Mouse (Mus musculus) limb, embryonic 10.5 days (tissue): Measurements from ENCODE around the gene Acox3. TPM values are rescaled to one million over a fixed set of nuclear protein-coding genes. Genes with fewer than 3 reads are reported as not detected.
A peak's percentile ranks its signal among the peaks of the same experiment; 100 is the strongest.
"Not testable (repeated sequence)": the region's sequence is repeated elsewhere in the genome, so short reads cannot be mapped to it uniquely, and the experiment has no call there.

Source experiments
- DNase-seq: peaks from one replicate; pipeline ENCODE4 v3.0.0-alpha.2; 2017; ENCODE audit warnings: low spot score
- H3K27ac ChIP-seq: fragments of 300-500 bp; sonication (generic); 2 replicates; pipeline ENCODE4 v1.5.1; 2016; ENCODE audit warnings: mild to moderate bottlenecking
- H3K27me3 ChIP-seq: fragments of 300-500 bp; sonication (generic); 2 replicates; pipeline ENCODE4 v1.6.1; 2016; ENCODE audit warnings: low read depth, mild to moderate bottlenecking; ENCODE audit not compliant: poor library complexity, severe bottlenecking
- H3K36me3 ChIP-seq: fragments of 300-500 bp; sonication (generic); 2 replicates; pipeline ENCODE4 v1.6.1; 2016; ENCODE audit warnings: mild to moderate bottlenecking, moderate library complexity
- H3K4me1 ChIP-seq: fragments of 300-500 bp; sonication (generic); 2 replicates; pipeline ENCODE4 v1.6.1; 2016
- H3K4me3 ChIP-seq: fragments of 300-500 bp; sonication (generic); 2 replicates; pipeline ENCODE4 v1.5.1; 2016; ENCODE audit warnings: mild to moderate bottlenecking, moderate library complexity
- H3K9me3 ChIP-seq: fragments of 300-500 bp; sonication (generic); replicated peaks from 2 replicates; pipeline ENCODE4 v1.6.1; 2016; ENCODE audit warnings: mild to moderate bottlenecking
- WGBS: fragments of 180-500 bp; shearing (Covaris S2); methylation state at CpG from one replicate; pipeline ENCODE4 v1.1.7; 2016; 5-methylcytosine and 5-hydroxymethylcytosine counted together
- polyA plus RNA-seq: library from polyadenylated mRNA; unstranded; fragments of >200 nt; fragmentation: Nextera tagmentation; extraction: Ambion mirVana; gene quantifications from 2 replicates; pipeline ENCODE4 v1.2.1, GENCODE M21; 2016

Gene Acox3
- polyA plus RNA-seq, 1 experiment from 2014 or later: 11.5 TPM

DNA sequence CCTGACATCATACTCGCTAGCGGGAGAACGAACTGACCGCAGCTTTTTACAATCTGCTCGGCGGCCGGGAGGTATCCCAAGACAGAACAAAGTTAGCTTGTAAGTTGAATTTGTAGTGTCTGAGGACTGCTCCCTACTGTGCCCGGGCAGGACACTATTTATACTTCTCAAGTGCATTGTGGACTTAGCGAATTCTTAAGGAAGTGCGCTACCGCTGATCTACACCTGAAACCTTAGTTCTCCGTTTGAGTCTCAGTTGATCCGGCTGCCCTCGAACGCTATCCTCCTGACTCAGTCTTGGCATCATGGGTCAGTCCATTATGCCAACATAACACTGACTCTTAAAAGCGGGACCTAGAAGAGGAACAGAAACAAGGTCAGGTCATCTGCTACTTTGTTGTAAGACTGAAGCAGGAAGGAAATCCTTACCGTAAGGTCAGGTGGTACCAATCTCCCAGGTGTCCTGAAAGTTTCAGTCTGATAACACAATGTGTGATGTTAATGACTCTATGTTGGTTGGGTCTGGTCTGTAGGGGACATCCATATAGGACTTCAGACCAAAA is 462 bp downstream of the Acox3 start:
- Histone ChIP-seq H3K36me3 (peaks cover 5% of the 10 kb centered on the region; the same call in 1 of the 2 replicates), H3K4me1 (peaks cover 12% of the 10 kb centered on the region), H3K27ac (peak overlapping the region; percentile 67; the same call in 1 of the 2 replicates), H3K27me3 (no peaks in the 10 kb centered on the region), H3K9me3 (no peaks in the 10 kb centered on the region), H3K4me3 (peak overlapping the region; percentile 74)
- WGBS: 6% methylated on average over 17 of the region's 17 CpGs
- DNase-seq: no peak

DNA sequence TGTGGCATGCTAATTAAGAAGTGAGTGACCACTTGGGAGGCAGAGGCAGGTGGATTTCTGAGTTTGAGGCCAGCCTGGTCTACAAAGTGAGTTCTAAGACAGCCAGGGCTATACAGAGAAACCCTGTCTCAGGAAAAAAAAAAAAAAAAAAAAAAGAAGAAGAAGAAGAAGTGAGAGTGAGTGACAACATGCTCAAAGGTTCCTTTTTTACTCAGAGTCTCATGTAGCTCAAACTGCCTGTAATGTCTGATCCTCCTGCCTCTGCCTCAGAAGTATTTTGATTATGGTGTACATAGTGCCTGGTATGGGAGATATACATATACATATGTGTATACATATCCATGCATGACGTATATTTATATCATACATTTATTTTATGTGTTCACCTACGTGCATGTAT is 1.4 kb downstream of the Acox3 start:
- H3K4me3 ChIP-seq, H3K27me3 ChIP-seq, DNase-seq, H3K27ac ChIP-seq, H3K9me3 ChIP-seq: not testable (repeated sequence)
- 93% methylated on average over 2 of the region's 2 CpGs for WGBS
- Histone ChIP-seq H3K36me3 (peaks cover 15% of the 10 kb centered on the region), H3K4me1 (peaks cover 12% of the 10 kb centered on the region)

DNA sequence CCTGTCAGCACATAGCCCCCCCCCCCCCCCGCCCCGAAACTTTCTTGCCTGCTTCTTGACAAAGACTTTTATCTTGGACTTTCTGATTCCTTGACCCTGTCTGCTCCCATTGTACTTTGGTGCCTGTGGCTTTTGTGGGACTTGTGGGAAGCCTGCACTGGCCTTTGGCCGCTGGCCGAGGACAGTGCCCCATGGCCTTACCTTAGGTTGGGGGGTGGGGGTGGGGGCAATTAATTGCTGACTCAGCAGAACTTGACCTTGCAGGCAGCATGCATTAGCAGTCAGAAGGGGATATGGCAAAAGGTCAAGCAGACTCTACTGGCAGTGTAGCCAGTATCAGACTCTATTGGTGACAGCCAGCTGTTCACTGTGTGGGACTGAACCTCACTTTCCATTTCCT is 8.7 kb downstream of the Acox3 start:
- WGBS: 83% methylated on average over 4 of the region's 4 CpGs

DNA sequence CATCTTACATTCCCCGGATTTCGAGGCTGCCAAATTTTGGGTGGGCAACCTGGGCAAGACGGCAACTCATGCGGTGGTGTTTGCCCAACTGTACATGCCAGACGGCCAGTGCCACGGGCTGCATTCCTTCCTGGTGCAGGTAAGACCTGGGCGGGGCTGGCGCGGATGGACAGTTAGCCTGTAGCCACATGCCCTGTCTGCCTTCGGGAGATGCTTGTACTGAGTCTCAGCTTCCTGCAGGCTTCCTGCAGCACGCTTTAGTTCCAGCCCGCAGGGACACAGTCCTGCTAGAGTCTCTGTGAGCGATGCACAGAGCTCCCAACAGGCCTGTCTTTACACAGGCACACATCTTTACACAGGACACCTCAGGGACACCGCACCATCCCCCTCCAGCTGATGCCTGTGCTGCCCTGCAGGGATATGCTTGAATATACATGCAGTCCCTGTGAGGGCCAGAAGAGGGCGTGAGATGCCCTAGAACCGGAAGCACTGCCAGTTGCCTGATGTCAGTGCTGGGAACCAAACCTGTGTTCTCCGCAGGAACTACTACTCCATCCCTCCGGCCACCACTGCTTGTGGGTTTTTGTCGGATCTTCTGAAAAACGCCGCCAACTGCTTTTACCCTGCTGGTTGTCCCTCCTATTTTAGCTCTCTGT is 9.4 kb downstream of the Acox3 start:
- WGBS: 73% methylated on average over 21 of the region's 21 CpGs
- Histone ChIP-seq H3K4me3 (no peak overlapping the region), H3K36me3 (peaks cover 51% of the 10 kb centered on the region)

More for the DNA sequence above, 8.7 kb downstream of the Acox3 start:
- Histone ChIP-seq H3K27me3 (no peaks in the 10 kb centered on the region), H3K36me3 (peaks cover 51% of the 10 kb centered on the region), H3K27ac (no peak overlapping the region), H3K9me3 (no peaks in the 10 kb centered on the region), H3K4me1 (peaks cover 2% of the 10 kb centered on the region; the same call in 1 of the 2 replicates), H3K4me3 (no peak overlapping the region)
- no peak for DNase-seq

DNA sequence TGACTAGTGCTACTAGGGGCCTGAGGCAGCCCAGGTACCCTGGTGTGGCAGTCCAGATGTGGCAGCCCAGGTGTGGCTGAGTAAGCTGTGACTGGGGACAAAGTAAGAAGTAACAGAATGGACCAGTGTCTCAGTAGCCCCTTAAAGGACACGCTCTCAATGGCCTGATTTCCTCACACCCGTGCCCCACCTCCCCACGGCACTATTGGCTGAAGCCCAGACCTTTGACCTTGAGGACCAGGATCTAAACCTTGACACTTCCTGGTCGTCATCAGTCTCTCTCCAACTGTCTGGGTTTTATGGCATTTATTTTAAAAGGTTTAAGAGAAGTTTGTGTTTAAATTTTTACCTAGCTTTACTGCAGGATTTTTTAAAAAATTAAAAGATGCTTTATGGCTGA is 10.0 kb downstream of the Acox3 start:
- H3K4me3 ChIP-seq: no peak overlapping the region
- H3K36me3 ChIP-seq: peaks cover 51% of the 10 kb centered on the region
- DNase-seq: no peak
- no peaks in the 10 kb centered on the region for H3K27me3 ChIP-seq
- H3K27ac ChIP-seq: no peak overlapping the region
- H3K9me3 ChIP-seq: no peaks in the 10 kb centered on the region
- peaks cover 2% of the 10 kb centered on the region; the same call in 1 of the 2 replicates for H3K4me1 ChIP-seq
- 57% methylated on average over 4 of the region's 4 CpGs for WGBS

More for the DNA sequence above, 9.4 kb downstream of the Acox3 start:
- no peaks in the 10 kb centered on the region for H3K27me3 ChIP-seq
- no peak for DNase-seq
- peaks cover 2% of the 10 kb centered on the region; the same call in 1 of the 2 replicates for H3K4me1 ChIP-seq
- no peak overlapping the region for H3K27ac ChIP-seq
- H3K9me3 ChIP-seq: no peaks in the 10 kb centered on the region

DNA sequence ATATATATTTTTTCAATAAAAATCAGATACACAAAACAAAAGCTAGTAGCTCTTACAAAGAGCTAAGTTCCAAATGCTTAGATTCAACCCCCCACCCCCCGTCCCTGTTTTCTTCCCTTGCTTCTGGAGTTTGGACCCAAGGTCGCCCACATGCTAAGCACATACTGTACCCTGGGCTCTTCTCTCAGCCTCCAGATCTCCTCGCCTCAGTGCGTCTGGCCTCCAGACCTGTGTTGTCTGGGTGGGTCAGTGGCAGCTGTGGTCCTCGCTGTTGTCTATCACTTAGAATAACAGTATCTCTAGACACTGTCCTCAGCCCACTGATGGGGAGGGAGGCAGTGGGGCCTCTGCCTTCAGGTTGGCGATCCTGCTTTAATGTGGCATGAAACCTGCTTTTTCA is 10.4 kb downstream of the Acox3 start:
- H3K36me3 ChIP-seq: peaks cover 50% of the 10 kb centered on the region
- H3K9me3 ChIP-seq: no peaks in the 10 kb centered on the region
- H3K4me3 ChIP-seq: no peak overlapping the region
- no peak for DNase-seq
- 88% methylated on average over 6 of the region's 6 CpGs for WGBS
- H3K4me1 ChIP-seq: peaks cover 2% of the 10 kb centered on the region; the same call in 1 of the 2 replicates
- H3K27ac ChIP-seq: no peak overlapping the region
- no peaks in the 10 kb centered on the region for H3K27me3 ChIP-seq

DNA sequence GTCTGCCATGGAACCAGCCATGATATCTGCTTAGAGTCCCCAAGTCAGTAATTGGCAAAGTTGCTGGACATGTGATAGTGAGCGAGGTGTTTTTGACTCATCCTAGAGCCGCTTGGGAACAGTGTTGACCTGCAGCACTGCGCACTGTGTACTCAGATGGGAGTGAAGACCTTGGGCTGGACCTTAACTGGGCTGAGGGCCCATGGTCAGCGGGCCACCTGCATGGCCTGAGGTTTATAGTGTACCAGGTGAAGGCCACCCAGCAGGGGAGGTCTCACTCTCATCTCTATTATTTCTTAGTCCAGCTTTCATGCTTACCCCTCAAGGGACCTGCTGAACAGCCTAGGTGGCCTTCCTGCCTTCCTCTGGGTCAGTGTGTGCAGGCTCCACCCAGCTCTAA is 11.9 kb downstream of the Acox3 start:
- 96% methylated on average over 4 of the region's 4 CpGs for WGBS
- Histone ChIP-seq H3K4me3 (no peak overlapping the region), H3K27me3 (no peaks in the 10 kb centered on the region), H3K36me3 (peaks cover 46% of the 10 kb centered on the region), H3K27ac (no peak overlapping the region), H3K4me1 (peaks cover 2% of the 10 kb centered on the region; the same call in 1 of the 2 replicates), H3K9me3 (no peaks in the 10 kb centered on the region)
- no peak for DNase-seq

DNA sequence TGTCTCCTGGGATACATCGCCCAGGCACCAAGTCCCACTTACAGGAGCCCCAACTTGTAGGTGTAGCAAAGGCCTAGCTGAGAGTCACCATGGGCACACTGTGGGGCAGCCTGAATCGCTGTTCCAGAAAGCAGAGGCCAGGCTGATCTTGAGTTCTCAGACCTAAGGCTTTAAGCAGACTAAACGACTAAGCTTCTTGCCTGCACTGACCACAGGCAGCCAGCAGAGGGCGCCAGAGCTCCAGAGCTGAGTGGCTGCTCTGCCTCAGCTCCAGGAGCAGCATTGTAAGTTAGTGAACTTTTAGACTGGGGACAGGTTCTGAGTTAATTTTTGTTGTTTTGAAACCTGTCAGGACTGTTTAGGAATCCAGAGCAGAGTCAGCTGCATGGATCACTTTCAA is 12.9 kb downstream of the Acox3 start:
- Histone ChIP-seq H3K27ac (no peak overlapping the region), H3K9me3 (no peaks in the 10 kb centered on the region), H3K4me1 (peaks cover 2% of the 10 kb centered on the region; the same call in 1 of the 2 replicates), H3K4me3 (no peak overlapping the region), H3K27me3 (no peaks in the 10 kb centered on the region), H3K36me3 (peaks cover 44% of the 10 kb centered on the region)
- DNase-seq: peak; percentile 93
- 24% methylated on average over 4 of the region's 4 CpGs for WGBS

DNA sequence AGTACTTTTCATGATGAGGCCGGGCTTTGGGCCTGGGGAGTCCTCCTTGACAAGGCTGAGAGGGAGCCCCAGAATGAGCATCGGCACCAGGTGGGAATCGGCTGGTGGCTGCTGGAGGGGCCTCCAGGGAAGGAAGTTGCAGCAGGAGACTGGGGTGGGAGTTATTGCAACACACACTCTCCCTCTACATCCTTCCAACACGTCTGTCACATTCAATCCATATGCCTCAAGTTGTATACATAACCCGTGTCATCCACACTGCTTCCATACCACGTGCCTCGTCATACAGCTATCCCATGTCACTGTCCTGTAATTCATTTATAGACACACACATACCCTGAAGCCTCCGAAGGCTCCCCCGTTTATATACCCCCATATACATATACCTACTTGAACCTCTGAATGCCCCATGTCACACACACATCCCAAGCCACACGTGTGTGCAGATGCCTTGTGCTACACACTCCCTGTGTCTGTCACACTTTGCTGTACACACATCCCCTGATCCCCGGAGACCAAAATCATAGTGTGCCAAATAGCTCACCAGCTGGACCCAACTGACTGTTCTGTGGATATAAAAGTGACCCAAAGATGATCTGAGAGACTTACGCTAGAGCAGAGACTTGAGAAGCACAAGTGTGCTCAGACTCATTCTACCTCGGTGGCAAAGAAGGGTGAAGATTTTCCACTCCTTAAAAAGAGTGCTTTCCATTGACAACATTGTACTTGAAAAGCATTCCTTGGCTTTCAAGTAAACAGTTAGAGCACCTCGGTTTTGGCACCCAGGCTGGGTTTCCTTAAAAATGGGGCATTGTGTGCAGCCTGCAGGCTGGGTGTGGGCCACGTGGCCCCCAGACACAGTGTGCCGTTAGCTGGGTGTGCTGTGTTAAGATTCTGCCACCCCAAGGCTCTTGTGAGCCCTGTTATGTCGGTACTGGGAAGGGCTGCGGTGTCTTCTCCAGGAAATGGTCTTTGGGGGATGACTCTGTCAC is 13.6 kb downstream of the Acox3 start:
- Histone ChIP-seq H3K4me3 (no peak overlapping the region), H3K27ac (no peak overlapping the region), H3K27me3 (no peaks in the 10 kb centered on the region), H3K36me3 (peaks cover 40% of the 10 kb centered on the region), H3K4me1 (peaks cover 2% of the 10 kb centered on the region; the same call in 1 of the 2 replicates), H3K9me3 (no peaks in the 10 kb centered on the region)
- no peak for DNase-seq
- WGBS: 89% methylated on average over 18 of the region's 18 CpGs

DNA sequence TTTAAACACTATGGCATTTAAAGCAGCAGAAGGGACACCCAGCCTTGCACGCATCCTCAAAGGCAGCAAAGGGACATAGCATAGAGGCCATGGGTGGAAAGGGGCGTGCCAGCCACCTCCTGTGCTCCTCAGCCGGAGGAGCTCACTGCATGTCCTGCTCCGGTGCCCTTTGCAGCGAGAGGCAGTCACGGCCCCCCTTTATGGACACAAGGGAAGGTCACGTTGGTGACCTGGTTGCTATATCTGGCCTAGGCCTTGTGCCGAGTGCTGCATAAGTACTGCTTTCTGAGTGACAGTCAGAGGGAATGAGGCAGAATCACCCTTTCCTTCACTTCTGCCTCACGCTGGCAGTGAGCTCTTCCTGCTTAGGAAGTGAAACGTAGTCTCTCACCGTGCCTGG is 17.4 kb downstream of the Acox3 start:
- peaks cover 33% of the 10 kb centered on the region for H3K36me3 ChIP-seq
- no peaks in the 10 kb centered on the region for H3K27me3 ChIP-seq
- no peak overlapping the region for H3K4me3 ChIP-seq
- no peak overlapping the region for H3K27ac ChIP-seq
- H3K4me1 ChIP-seq: no peaks in the 10 kb centered on the region
- H3K9me3 ChIP-seq: no peaks in the 10 kb centered on the region
- WGBS: 86% methylated on average over 11 of the region's 11 CpGs
- no peak for DNase-seq

DNA sequence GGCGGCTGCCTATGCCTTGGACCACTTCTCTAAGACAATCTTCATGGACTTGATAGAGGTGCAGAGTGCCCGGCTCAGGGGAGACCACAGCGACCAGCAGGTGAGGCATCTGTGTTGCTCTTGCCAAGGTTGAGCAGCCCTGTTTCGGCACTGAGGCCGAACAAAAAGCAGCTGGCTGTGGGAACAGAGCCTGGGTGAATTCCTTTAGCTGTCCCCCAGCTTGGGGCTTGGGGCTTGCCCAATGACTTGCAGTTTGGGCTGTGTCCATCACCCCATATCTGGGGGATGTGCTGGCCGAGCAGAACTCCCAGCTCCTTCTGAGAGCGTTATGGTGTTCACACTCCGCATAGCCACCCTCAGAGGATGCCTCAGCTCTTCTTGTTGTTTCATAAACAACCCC is 18.7 kb downstream of the Acox3 start:
- no peaks in the 10 kb centered on the region for H3K4me1 ChIP-seq
- H3K27ac ChIP-seq: no peak overlapping the region
- H3K36me3 ChIP-seq: peaks cover 33% of the 10 kb centered on the region
- no peak for DNase-seq
- no peak overlapping the region for H3K4me3 ChIP-seq
- no peaks in the 10 kb centered on the region for H3K9me3 ChIP-seq
- WGBS: 89% methylated on average over 8 of the region's 8 CpGs
- H3K27me3 ChIP-seq: no peaks in the 10 kb centered on the region

DNA sequence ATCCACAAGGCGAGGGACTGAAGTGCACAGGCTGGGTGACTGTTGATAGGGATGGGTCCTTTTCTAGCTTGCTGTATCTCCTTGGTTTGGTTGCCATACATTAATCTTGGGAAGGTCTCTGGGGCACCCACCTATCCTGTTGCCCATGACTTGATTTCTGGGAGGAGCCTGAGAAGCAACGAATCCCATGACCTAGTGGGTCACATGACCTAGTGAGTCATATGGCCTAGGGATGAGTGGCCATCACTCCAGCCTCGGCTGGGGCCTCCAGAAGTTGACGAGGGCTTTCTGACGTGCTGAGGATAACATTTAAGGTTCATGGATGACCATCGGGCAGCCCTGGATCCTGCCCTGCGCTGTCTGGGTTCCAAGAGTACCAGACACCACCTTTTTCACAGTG is 22.5 kb downstream of the Acox3 start:
- Histone ChIP-seq H3K27ac (no peak overlapping the region), H3K36me3 (peaks cover 14% of the 10 kb centered on the region; the same call in 1 of the 2 replicates), H3K9me3 (no peaks in the 10 kb centered on the region), H3K4me3 (no peak overlapping the region), H3K4me1 (peaks cover 26% of the 10 kb centered on the region), H3K27me3 (no peaks in the 10 kb centered on the region)
- DNase-seq: no peak
- 85% methylated on average over 7 of the region's 7 CpGs for WGBS
